Mouse (Mus musculus) kidney, postnatal 4 days (tissue): ENCODE results near the gene 1700029H14Rik.

Experiments
- DNase-seq, 2 experiments: peaks; one replicate each; pipeline ENCODE4 v3.0.0; 2021; ENCODE audit warnings: mixed read lengths in 2 of 2

1700029H14Rik gene

GRCm38 (mm10) chr8:13562118-13562517 is at the start of gene 1700029H14Rik:
Gene 1700029H14Rik, minus strand, starts transcription at chr8:13562461.
- peak; percentile 63 to 79 for DNase-seq

- no peak for DNase-seq
Measured at GRCm38 (mm10) chr8:13611702-13612101, 49.4 kb upstream of the 1700029H14Rik start.

GRCm38 (mm10) chr8:13609971-13610370 is 47.7 kb upstream of the 1700029H14Rik start:
- DNase-seq = no peak

- DNase-seq = no peak
Measured at GRCm38 (mm10) chr8:13608946-13609345, 46.7 kb upstream of the 1700029H14Rik start.

GRCm38 (mm10) chr8:13605920-13606480 is 43.7 kb upstream of the 1700029H14Rik start:
- DNase-seq = no peak

- DNase-seq = peak; percentile 68 to 70
Measured at GRCm38 (mm10) chr8:13602621-13603020, 40.4 kb upstream of the 1700029H14Rik start.

GRCm38 (mm10) chr8:13601166-13601565 is 38.9 kb upstream of the 1700029H14Rik start:
- no peak for DNase-seq

- DNase-seq = no peak
Measured at GRCm38 (mm10) chr8:13600716-13601115, 38.5 kb upstream of the 1700029H14Rik start.

GRCm38 (mm10) chr8:13600204-13600603 is 37.9 kb upstream of the 1700029H14Rik start:
- DNase-seq = peak; percentile 42 to 65

- DNase-seq = no peak
Measured at GRCm38 (mm10) chr8:13597777-13598176, 35.5 kb upstream of the 1700029H14Rik start.

- DNase-seq = no peak
Measured at GRCm38 (mm10) chr8:13595861-13596260, 33.6 kb upstream of the 1700029H14Rik start.

GRCm38 (mm10) chr8:13594884-13595323 is 32.6 kb upstream of the 1700029H14Rik start:
- no peak for DNase-seq

- DNase-seq = no peak
Measured at GRCm38 (mm10) chr8:13593340-13593739, 31.1 kb upstream of the 1700029H14Rik start.

GRCm38 (mm10) chr8:13591246-13591645 is 29.0 kb upstream of the 1700029H14Rik start:
- DNase-seq = no peak

GRCm38 (mm10) chr8:13589071-13589470 is 26.8 kb upstream of the 1700029H14Rik start:
- DNase-seq = no peak

GRCm38 (mm10) chr8:13584652-13585051 is 22.4 kb upstream of the 1700029H14Rik start:
- no peak for DNase-seq

GRCm38 (mm10) chr8:13577869-13578268 is 15.6 kb upstream of the 1700029H14Rik start:
- DNase-seq = peak in 1 of 2 experiments; percentile 17

- DNase-seq = no peak
Measured at GRCm38 (mm10) chr8:13571999-13572398, 9.7 kb upstream of the 1700029H14Rik start.

GRCm38 (mm10) chr8:13557526-13557925 is 4.7 kb downstream of the 1700029H14Rik start:
- no peak for DNase-seq

- no peak for DNase-seq
Measured at GRCm38 (mm10) chr8:13551574-13551830, 10.8 kb downstream of the 1700029H14Rik start.

- peak; percentile 94 to 95 for DNase-seq
Measured at GRCm38 (mm10) chr8:13550718-13551573, 11.3 kb downstream of the 1700029H14Rik start.

- peak; percentile 54 to 59 for DNase-seq
Measured at GRCm38 (mm10) chr8:13548831-13549230, 13.4 kb downstream of the 1700029H14Rik start.

GRCm38 (mm10) chr8:13548235-13548634 is 14.0 kb downstream of the 1700029H14Rik start:
- peak; percentile 62 to 74 for DNase-seq

- no peak for DNase-seq
Measured at GRCm38 (mm10) chr8:13546421-13546820, 15.8 kb downstream of the 1700029H14Rik start.
